Mouse (Mus musculus) right cerebral cortex, postnatal 4 days (tissue): ENCODE data around the gene Gsg1l.
A peak's percentile ranks its signal among the peaks of the same experiment; 100 is the strongest.

Experiments
- DNase-seq: peaks from one replicate; pipeline ENCODE4 v3.0.0-alpha.2; 2022

Gsg1l gene

DNA sequence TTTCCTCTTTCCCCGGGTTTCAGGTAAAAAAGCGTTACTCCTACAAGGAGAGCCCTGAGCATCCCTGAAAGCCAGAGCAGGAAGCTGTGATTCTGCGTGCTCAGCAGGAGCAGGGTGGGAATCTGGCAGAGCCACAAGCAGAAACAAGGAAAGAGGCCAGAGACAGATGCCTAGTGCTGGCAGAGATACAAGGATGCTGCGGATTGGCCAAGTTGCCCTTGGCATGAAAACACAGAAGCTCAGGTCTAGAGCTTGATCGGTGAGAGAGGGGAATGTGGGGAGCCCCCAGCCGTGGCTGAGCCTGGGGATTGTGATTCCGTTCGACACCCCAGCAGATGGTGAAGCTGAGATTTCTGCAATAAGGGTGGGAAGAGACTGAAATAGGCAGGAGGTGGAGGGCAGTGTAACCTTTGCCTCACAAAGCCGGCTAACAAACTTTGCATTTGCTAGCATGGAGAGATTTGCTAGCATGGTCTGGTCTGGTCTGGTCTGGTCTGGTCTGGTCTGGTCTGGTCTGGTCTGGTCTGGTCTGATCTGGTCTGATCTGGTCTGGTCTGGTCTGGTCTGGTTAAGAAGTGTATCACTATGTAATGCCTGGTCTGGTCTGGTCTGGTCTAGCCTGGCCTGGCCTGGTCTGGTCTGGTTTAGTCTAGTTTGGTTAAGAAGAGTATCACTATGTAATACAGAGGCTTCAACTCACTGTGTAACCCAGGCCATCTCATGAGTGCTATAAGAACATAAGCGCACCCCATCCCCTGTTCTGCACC is 50.4 kb downstream of the Gsg1l start:
- peak; percentile 38 for DNase-seq

DNA sequence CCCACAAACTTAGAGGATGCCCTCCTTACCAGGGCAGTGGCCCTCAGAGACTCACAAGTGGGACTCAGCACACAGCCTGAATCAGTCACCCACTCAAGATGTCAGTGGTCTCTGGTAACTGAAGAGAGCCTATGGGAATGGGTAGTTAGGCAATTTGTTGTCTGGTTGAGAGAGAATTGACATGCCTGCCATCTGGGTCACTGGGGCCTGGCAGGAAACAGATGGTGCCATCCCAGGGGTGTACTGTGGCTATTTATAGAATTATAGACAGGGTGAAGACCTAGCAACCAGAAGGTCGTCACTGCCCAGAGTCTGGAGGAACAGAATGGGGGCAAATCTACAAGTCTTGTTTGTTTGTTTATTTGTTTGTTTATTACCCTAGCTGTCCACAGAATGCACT is 54.8 kb downstream of the Gsg1l start:
- DNase-seq = no peak

DNA sequence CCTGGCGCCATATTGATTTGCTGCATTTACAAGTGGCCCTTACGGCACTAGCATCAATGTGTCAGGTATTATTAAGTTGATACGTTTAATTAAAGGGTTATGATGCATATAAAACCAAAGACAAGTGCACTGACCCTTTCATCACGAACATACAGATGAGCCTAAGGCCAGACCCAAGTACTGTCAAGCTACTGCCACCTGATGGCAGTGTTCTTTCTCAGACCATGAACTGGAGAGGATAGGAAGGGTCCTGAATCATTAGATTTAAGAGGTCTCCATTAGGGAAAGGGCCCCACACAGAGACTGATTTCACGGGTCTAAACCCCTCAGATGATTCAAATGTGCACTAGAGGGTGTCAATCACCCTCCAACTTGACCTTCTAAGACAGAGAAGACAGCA is 55.6 kb downstream of the Gsg1l start:
- DNase-seq = no peak

DNA sequence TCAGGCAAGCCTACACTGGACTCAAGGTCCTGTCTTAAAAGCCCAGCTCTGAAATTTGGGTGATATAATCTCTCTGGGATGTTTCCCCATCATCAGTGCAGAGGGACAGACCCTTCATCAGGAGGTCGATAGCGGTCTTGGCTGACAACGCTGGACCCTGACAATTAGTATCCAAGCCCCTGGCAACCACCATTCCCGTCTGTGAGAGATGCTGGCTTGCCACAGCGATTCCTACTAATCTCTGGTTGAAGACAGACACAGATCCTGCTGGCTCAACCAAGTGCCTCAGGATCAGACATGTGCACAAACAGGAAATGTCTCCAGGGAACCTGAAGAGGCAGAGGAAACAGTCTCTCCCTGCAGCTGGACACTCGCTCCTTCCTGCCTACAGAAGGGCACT is 62.2 kb downstream of the Gsg1l start:
- no peak for DNase-seq

DNA sequence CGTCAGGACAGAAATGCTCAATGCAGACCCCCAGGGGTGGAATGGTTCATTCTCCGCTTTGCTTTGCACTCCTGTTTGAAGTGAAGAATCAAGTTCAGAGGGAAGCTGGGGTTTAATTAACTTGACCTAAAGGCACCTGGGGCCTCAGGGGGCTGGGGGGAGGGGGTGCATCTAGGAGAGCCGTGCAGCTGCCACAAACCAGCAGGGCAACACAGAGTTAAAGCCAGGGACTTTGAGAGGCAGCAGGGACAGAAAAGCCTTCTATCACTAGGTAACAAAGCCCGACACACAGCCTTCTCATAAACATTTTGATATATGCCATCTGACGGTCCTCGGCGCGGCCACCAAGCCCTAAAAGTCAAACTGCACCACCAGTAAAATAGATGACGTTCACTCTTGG is 62.9 kb downstream of the Gsg1l start:
- no peak for DNase-seq

DNA sequence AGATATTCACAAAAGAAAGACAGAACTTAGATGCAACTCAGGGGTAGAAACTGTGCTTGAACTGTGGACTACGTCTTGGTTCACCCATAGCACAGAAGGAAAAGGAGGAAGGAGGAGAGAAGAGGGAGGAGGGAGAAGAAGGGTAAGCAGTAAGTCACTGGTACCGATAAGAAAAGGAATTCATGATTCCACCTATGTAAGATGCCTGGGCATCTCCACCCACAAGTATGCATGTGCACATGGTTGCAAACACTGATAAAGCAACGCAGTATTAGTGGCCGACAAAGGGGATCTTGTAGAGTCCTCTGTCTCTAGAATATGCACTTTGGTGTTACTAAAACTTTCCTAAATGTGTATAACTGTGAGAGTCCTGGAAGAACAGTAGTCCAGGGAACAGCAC is 64.8 kb downstream of the Gsg1l start:
- no peak for DNase-seq

DNA sequence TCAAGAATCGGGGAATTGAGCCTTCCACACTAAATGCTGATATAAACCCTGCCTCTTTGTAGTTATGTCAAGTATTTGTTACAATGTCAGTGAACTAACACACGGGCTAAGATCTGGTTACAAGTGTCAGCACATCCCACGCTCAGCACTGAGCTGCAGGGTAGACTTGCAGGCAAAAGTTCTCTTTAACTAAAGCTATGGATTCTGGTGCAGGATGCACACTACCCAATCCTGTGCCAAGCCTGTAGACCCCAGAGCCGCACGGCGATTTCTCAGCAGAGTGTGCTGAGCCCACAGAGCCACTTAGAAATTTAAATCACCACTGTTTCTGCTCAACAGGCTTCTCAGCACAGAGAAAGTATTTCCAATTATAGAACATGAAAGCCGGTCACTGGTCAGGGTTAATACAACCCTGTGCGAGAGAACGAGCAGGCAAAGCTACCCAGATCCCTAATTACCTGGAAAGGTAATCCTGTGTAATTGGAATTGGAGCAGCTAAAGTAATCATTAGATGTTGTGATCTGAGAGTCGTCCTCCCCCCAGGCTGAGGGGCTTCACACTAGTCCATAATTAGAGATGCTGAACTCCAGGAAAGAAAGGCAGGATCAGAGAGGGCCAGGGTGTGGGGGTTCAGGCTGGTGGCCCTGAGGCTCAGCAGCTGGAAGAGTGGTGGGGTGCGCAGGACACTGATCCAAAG is 69.7 kb downstream of the Gsg1l start:
- DNase-seq = no peak

DNA sequence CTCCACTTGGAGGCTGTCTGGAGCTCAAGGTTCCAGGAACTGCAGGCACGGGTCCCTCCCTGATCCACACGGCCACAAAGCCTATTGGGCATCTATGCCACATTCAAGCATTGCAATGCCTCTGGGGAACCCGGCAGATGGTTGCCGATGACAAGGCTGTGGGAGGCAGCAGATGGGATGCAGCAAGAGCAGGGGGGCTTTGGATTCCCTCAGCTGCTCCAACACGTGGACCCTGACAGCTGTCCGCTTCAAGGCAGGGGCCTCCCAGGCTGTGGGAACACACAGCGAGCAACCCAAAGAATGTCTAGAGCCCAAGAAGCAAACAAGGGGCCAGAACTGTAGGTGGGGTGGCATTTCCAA is 73.4 kb downstream of the Gsg1l start:
- DNase-seq = peak; percentile 41

DNA sequence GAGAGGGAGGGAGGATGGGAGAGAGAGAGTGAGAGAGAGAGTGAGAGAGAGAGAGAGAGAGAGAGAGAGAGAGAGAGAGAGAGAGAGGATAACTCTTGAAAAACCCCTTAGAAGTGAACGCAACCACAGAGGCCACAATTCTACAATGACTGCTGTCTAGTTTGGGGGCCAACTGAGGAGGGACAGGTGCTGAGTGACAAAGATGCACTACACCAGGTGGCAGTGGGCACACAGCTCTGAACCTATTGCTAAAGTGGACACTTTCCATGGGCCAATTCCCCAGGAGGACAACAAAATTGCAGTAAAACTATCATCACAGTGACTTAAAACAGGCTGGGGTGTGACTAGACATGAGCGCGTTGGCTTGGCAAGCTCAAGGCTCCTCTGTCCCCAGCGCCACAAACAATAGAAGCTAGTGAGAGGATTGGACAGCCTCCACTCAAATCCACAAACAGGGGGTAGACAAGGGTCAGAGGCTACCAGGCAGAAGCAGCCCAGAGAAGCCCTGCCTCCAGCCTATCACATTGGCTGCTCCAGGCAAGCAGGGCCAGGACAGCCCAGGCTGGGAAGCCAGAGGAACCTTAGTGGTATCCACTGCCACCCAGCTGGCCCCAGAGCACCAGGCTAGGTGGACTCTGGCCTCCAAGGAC is 73.9 kb downstream of the Gsg1l start:
- no peak for DNase-seq

DNA sequence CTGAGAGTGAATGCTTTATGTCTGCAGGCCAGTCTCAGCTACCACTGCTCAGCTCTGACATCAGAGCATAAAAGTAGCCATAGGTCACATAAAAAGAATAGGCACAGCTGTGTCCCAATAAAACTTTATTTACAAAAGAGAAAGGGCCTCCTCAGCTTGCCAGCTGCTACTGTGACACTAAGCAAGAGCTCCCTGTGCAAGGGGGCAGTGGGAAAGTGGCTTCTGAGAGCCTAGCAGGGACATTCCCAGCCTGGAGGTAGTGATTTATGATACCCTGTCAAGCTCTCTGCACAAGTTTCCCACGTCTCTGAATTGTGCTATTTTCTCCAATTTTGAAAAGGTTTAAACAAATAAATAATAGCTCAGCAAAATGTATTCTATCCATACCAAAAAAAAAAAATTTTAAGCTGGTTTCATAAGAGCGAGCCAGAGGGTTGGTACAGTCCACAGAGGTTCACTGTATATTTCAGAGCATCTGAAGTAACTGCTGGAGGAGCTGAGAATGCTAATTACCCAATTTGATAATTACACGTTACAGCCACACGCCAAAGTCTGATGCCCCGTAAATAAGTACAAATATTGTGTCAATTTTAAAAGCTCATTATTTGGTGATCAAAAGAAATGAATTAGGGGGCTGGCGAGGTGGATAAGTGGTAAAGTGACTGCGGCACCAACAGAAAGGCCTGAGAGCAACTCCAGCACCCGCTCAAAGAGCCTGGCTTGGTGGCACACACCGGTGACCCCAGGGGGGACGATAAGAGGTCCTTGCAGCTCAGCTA is 74.9 kb downstream of the Gsg1l start:
- no peak for DNase-seq

DNA sequence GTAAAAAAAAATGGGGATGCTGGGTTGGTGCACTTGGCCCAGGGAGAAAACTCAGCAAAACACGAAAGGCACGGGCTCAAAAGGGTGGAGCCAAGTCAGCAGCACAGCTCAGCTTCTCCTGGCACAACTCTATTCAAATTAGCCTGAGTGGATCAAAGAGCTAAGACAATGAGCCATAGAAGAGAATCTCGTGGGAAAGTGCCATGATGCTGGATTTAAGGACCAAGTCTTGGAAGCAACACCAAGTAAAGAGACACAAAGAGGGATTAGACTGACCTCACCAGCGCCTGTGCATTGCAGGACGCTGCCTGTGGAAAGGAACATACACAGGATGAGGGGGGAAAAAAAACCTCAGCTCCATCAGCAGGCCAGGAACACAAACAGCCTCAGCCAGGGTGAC is 76.9 kb downstream of the Gsg1l start:
- no peak for DNase-seq

DNA sequence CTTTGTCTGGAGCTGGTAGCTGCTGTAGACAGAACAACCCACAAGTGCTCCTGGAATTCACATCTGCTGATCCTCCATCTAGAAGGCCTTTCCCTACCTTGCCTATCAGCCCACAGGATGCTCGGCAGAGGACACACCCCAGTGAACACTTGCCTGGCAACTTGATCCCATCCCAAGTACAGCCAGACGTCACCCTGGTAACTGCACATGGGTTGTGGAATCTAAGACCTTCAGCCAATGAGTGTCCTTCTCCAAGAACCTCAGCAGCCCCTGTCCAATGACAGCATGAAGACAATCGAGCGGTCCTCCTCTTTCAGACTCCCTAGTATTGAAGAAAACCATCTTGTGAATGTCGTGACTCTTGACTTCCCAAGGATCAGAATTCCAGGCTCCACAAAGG is 80.5 kb downstream of the Gsg1l start:
- no peak for DNase-seq

DNA sequence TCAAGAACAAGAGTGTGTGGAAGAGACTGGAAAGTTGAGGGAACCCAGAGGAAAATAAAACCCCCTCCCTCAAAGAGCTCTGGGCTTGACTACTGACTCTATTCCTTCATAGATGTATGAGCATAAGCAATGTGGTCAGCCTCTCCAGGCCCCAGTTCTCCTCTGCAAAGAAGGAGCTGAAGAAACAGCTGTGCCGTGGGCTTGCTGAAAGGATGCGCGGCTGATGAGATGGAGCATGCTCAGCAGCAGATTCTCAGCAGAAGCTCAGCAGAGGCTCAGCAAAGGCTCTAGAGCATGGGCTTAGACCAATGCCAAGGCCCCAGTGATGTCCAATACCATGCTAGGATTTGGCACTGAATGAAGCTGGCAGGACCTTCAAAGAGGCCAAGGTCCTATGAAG is 82.3 kb downstream of the Gsg1l start:
- no peak for DNase-seq

DNA sequence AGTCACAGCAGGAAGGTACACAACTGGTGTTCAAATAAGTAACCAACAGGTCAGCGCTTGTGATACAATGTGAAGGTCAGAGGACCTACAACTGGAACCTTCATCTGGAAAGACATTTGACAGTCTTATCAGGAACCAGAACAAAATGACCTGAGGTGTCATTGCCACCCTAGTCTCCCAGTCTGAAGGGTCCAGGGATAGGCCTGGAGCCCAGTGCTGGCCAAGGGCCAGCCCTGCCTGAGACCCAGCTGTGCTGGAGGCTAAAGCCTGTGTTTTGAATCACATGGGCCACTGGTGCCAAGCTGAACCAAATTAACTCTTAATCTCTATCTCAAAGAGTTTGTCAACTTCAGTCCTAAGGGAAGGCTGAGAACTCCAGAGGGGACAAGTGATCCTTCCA is 86.1 kb downstream of the Gsg1l start:
- no peak for DNase-seq

DNA sequence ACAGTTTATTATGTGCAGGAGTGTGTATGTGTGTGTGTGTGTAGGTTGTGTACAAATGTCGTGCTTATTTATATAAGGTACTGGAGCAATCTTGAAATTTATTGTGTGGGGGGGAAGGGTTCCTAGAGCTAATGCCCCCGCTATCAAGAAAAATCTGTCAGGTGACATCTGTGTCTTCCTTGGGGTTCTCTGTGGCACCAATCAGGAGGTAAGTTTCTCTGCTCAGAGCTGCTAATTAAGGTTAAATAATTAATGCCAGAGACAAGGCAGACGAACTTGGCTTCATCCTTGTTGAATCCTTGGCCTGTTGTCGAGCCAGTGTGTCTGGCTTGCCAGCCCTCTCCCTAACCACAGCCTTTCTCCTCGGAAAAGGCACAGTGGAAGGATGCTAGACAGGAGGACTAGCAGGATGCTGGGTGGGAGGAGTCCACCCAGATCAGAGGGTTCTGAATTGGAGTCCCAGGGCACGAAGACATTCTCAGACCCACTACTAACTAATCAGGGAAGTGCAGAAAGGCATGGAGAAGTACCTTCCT is 89.8 kb downstream of the Gsg1l start:
- no peak for DNase-seq

DNA sequence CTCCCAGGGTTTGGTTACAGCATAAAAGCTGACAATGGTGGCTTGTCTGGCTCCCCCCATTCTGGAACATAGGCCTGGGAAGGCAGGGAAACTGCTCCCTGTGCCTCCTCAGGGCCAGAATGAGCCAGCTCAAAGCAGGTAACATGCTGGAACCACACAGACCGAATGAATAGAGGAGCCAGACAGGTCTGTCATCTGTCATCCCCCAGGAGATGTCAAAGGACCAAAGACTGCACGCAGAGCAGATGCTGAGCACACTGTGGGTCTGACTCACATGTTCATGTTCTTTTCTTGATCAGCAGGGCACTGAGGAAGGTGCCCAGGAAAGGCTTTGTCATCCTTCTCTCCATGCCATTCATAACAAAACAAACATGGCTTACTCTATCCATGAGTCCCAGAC is 90.4 kb downstream of the Gsg1l start:
- no peak for DNase-seq

DNA sequence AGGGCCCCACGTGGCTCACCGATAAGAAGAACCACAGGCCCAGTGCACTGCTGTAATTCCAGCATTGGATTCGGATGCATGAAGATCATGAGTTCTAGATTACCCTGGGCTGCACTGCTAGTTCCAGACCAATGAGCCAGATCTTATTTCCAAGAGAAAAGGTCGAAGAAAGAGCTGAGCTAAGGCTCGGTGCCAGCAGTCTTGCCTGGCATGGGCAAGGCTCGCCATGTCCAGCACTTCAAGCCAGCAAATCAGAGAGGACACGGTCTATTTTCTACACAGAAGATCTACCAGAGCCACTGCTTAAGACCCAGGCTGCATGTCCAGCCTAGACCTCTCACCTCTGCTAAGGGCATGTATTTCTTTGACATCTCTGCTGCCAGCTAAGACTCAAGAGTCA is 92.2 kb downstream of the Gsg1l start:
- no peak for DNase-seq

DNA sequence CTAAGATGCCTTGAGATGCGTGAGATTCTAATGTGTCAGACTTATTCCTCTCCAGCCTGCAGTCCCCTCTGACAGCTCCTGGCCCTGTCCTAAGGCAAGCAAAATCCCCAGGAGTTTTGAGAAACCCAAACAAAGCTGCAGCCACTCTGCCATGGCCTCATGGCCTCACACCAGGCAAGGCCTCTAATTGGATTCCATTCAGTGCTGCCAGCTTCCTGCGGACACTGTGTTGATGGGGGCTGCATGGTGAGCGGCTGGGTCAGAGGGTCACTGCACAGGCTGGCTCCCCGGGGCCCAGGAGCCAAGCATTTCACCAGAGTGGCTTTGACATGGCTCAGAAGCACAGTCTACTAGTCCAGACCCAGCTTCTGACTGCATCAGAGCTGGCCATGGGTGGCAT is 92.7 kb downstream of the Gsg1l start:
- no peak for DNase-seq

DNA sequence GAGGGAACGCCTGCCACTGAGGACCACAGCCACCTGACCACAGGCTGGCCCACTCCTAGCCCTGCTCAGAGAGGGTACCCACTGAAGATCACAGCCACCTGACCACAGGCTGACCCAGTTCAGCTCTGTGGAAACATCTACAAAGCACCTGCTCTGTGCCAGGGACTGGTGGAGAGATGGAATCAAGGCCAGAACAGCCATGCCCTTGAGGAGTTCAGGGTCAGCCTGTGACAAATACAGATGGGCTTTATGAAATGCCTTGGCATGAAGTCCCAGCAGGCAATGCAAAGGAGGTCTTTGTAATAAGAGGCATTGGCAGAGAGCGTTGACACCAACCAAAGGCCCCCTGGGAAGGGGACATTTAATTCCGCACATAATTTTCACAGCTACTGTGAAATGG is 93.9 kb downstream of the Gsg1l start:
- DNase-seq = no peak

DNA sequence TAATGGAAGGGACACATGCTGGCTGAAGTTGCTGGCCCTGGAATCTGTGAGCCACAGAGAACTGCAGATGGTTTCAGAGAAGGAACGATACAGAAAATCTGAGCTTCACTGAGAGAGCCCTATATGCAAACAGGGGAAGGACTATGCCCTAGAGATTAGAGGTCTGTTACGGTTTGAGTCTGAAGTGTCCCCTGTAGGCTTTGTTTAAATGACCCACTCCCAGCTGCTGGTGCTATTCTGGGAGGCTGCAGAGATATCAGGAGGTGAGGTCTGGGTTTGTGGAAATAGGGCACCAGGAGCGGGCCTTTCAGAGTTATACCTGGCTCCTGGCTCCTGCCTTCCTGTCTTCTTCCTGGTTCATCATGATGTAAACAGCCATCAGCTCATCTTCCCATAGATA is 95.1 kb downstream of the Gsg1l start:
- DNase-seq = no peak

DNA sequence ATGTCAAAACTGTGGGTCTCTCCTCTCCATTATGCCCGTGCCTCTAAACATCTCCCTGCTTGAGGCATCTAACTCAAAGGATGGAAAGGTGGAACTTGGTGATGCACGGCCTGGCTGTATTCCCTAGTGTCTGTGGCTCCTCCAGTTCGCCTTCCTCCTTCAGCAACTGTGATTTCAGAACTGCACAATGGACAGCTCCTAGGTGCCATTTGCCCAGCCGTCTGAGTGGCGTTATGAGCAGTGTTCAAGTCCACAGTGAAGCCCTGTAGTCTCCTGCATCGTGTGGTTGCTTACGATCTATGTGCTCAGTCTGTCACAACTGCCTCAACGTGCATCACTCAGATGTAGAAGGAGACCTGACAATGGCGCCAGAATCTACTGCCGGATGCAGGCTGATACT is 96.6 kb downstream of the Gsg1l start:
- no peak for DNase-seq

DNA sequence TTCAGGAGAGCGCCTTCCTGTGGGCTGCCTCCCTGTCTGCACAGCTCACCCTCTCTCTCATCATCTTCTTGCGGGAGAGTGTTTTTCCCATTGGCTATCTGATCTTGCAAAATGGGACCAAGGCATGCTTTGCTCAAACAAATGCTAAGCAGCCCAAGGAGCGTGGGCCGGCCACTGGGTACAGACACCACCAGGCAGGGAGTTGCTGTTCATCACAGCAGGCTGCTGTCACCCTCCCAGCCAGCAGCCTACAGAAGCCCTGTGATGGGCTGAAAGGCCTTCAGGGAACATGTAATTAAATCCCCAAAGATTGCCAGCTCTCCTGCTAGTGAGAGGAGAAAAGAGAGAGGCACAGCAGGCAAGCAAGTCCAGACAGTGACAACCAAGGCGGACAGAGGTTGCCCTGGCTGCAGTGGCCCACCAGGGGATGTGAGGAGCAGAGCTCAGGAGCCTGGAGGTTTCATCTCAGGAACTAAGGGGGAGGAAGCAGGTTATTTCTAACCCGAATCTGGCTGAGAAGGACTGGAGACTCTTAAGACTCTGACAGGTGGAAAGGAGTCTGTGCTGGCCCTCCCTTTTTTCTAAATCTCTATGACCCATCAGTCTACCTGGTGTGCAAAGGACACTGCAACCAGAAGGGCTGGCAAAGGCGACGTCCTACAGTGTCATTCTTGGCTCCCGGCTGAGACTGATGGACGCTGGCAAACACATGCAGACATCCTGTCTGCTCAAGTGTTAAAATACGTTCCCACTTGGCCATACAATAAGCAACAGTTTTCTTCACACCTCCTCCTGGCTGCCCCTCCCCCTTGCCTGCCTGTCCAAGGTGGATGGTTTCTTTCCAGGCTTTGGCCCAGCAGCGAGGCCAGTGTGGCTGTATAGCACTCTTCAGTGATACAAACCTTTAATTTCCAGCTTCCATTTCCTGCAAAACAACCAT is 98.0 kb downstream of the Gsg1l start:
- no peak for DNase-seq
